9 mouse cellular contexts compared by ENCODE assay signal in genomic region chr12:16754311-16754710, GRCm38 (mm10). TPM values are rescaled to one million over a fixed set of nuclear protein-coding genes. Genes with fewer than 3 reads are reported as not detected.
DNase-seq lines count a peak whose midpoint lies in the region; ATAC-seq and TF ChIP-seq lines count a peak whose summit lies in the region.
"Had no signal": no experiment of that assay in that cellular context is flagged by ENCODE, and none has a peak within 500 bp of the region (broad histone marks: within the 10 kb centered on the region; RNA-seq: fewer than 3 reads in every experiment).

No protein-coding gene starts in this region.

- no peak overlapping the region for H3K4me2 ChIP-seq in intestine, embryonic 14.5 days (ENCODE audit: low read length)
- H3K4me2 ChIP-seq in intestine, embryonic 16.5 days (ENCODE audit: low read depth, low read length) = no peak overlapping the region
- no peak overlapping the region for H3K4me2 ChIP-seq in neural tube, embryonic 13.5 days
- H3K4me2 ChIP-seq: liver, embryonic 13.5 days had no signal

- TF ChIP-seq CTCF in layer of hippocampus, adult 2 months (conservative IDR thresholded peaks at IDR 0.05) = peak; percentile 92

- peak; percentile 86 for DNase-seq in intestine, embryonic 14.5 days (ENCODE audit: low spot score)
- peak; percentile 28 for DNase-seq in CD4-positive helper T cell, adult 2 months (ENCODE audit: low read depth, low spot score)
- DNase-seq in T-cell, adult 2 months (ENCODE audit: low spot score) = peak; percentile 34
- DNase-seq in embryo, embryonic 11.5 days (ENCODE audit: low read depth, low spot score) = peak; percentile 37
- DNase-seq in layer of hippocampus, adult 2 months (ENCODE audit: low spot score in 2 of 2) = peak in 1 of 2 experiments; percentile 49
- DNase-seq: liver, embryonic 13.5 days had no signal

- H3K4me1 ChIP-seq in intestine, embryonic 14.5 days (replicated peaks; ENCODE audit: control insufficient read depth, insufficient read depth, low read length) = peaks cover 5% of the 10 kb centered on the region; the same call in 1 of the 2 replicates
- peaks cover 16% of the 10 kb centered on the region for H3K4me1 ChIP-seq in intestine, embryonic 16.5 days (ENCODE audit: control insufficient read depth, insufficient read depth, low read length)
- H3K4me1 ChIP-seq in neural tube, embryonic 13.5 days (replicated peaks) = peaks cover 12% of the 10 kb centered on the region

- ATAC-seq in intestine, embryonic 14.5 days (replicated peaks; ENCODE audit: low FRiP score, low TSS enrichment, low read depth) = no peak
- ATAC-seq in intestine, embryonic 16.5 days = no peak
- peak; percentile 69; the same call in 1 of the 2 replicates for ATAC-seq in neural tube, embryonic 13.5 days (ENCODE audit: low read depth)
- no peak for ATAC-seq in inflammation-experienced regulatory T-cells, adult 6 months

- H3K27ac ChIP-seq in intestine, embryonic 14.5 days (ENCODE audit: low read depth) = no peak overlapping the region
- no peak overlapping the region for H3K27ac ChIP-seq in intestine, embryonic 16.5 days (ENCODE audit: low read length)
- no peak overlapping the region for H3K27ac ChIP-seq in layer of hippocampus, adult 2 months
- no peak overlapping the region for H3K27ac ChIP-seq in neural tube, embryonic 13.5 days (replicated peaks)
- H3K27ac ChIP-seq: liver, embryonic 13.5 days had no signal

- WGBS in intestine, embryonic 14.5 days = 0% methylated on average over 2 of the region's 2 CpGs
- 2% methylated on average over 2 of the region's 2 CpGs for WGBS in intestine, embryonic 16.5 days
- 3% methylated on average over 2 of the region's 2 CpGs for WGBS in neural tube, embryonic 13.5 days

- no peak overlapping the region for H3K4me3 ChIP-seq in intestine, embryonic 14.5 days (ENCODE audit: low read depth, low read length)
- H3K4me3 ChIP-seq in intestine, embryonic 16.5 days (ENCODE audit: low read length) = no peak overlapping the region
- H3K4me3 ChIP-seq in layer of hippocampus, adult 2 months = no peak overlapping the region
- H3K4me3 ChIP-seq in neural tube, embryonic 13.5 days = no peak overlapping the region
- H3K4me3 ChIP-seq: liver, embryonic 13.5 days had no signal

- no peaks in the 10 kb centered on the region for H3K9me3 ChIP-seq in intestine, embryonic 14.5 days (ENCODE audit: control insufficient read depth, low read length)
- H3K9me3 ChIP-seq in intestine, embryonic 16.5 days (ENCODE audit: control insufficient read depth, low read length) = no peaks in the 10 kb centered on the region
- H3K9me3 ChIP-seq in neural tube, embryonic 13.5 days = no peaks in the 10 kb centered on the region
- H3K9me3 ChIP-seq: liver, embryonic 13.5 days had no signal

- H3K9ac ChIP-seq in intestine, embryonic 14.5 days (ENCODE audit: low read length) = no peak overlapping the region
- no peak overlapping the region for H3K9ac ChIP-seq in intestine, embryonic 16.5 days (ENCODE audit: low read depth, low read length)
- no peak overlapping the region for H3K9ac ChIP-seq in neural tube, embryonic 13.5 days
- H3K9ac ChIP-seq: liver, embryonic 13.5 days had no signal

- no peaks in the 10 kb centered on the region for H3K36me3 ChIP-seq in intestine, embryonic 14.5 days (ENCODE audit: control insufficient read depth, insufficient read depth, low read length)
- no peaks in the 10 kb centered on the region for H3K36me3 ChIP-seq in intestine, embryonic 16.5 days (ENCODE audit: control insufficient read depth, insufficient read depth, low read length)
- no peaks in the 10 kb centered on the region for H3K36me3 ChIP-seq in neural tube, embryonic 13.5 days
- H3K36me3 ChIP-seq: liver, embryonic 13.5 days had no signal

- H3K27me3 ChIP-seq in intestine, embryonic 14.5 days (replicated peaks; ENCODE audit: control insufficient read depth, insufficient read depth, low read length) = no peaks in the 10 kb centered on the region
- no peaks in the 10 kb centered on the region for H3K27me3 ChIP-seq in intestine, embryonic 16.5 days (replicated peaks; ENCODE audit: control insufficient read depth, insufficient read depth, low read length)
- no peaks in the 10 kb centered on the region for H3K27me3 ChIP-seq in neural tube, embryonic 13.5 days
- H3K27me3 ChIP-seq: liver, embryonic 13.5 days had no signal

RNA-seq across cellular contexts. Expression of gene Greb1, which starts 46.4 kb away (rescaled TPM):
- polyA plus RNA-seq in intestine, embryonic 14.5 days (2014; fragmentation: Nextera tagmentation; extraction: Ambion mirVana) = 8.1 and 9.5 TPM in 2 replicates
- polyA plus RNA-seq in intestine, embryonic 16.5 days (2015; fragmentation: Nextera tagmentation; extraction: Ambion mirVana) = 3.8 and 5.4 TPM in 2 replicates
- total RNA-seq in layer of hippocampus, adult 2 months (2021) = under 1 TPM; 0.27 to 0.38 TPM
- 1.4 and 2.2 TPM in 2 replicates for polyA plus RNA-seq in neural tube, embryonic 13.5 days (2015; fragmentation: Nextera tagmentation; extraction: Ambion mirVana)
- polyA plus RNA-seq in inflammation-experienced regulatory T-cells, adult 6 months (2017; shearing (Covaris generic)) = 1 to 10 TPM in 1 of 3 experiments, under 1 TPM in 1, not detected in 1; 0.36 to 1.1 TPM

RNA-seq across cellular contexts. Expression of gene E2f6, which starts 56.5 kb away (rescaled TPM):
- polyA plus RNA-seq in intestine, embryonic 14.5 days (2014; fragmentation: Nextera tagmentation; extraction: Ambion mirVana) = 50.8 and 52.6 TPM in 2 replicates
- 28.9 and 29.5 TPM in 2 replicates for polyA plus RNA-seq in intestine, embryonic 16.5 days (2015; fragmentation: Nextera tagmentation; extraction: Ambion mirVana)
- total RNA-seq in layer of hippocampus, adult 2 months (2021) = 10 to 100 TPM; 28.3 to 32.7 TPM
- polyA plus RNA-seq in neural tube, embryonic 13.5 days (2015; fragmentation: Nextera tagmentation; extraction: Ambion mirVana) = 36.7 and 39.2 TPM in 2 replicates
- 1 to 10 TPM; 3.0 to 5.1 (median 5.0) TPM for polyA plus RNA-seq in inflammation-experienced regulatory T-cells, adult 6 months (2017; shearing (Covaris generic))
